Mouse (Mus musculus) C2C12 (cell line): ENCODE measurements around the gene Ptpn3. TPM values are rescaled to one million over a fixed set of nuclear protein-coding genes. Genes with fewer than 3 reads are reported as not detected.

Source experiments
- H3K27me3 ChIP-seq: one replicate; pipeline ENCODE4 v1.6.1; 2011; ENCODE audit not compliant: control insufficient read depth, insufficient read depth, insufficient read length
- H3K36me3 ChIP-seq: one replicate; pipeline ENCODE4 v1.6.1; 2011; ENCODE audit not compliant: control insufficient read depth, insufficient read depth
- H3K4me3 ChIP-seq: one replicate; pipeline ENCODE4 v1.5.1; 2011; ENCODE audit warnings: mild to moderate bottlenecking, control low read depth; ENCODE audit not compliant: poor library complexity, insufficient read depth, severe bottlenecking
- H3K79me2 ChIP-seq: one replicate; pipeline ENCODE4 v1.6.1; 2011; ENCODE audit not compliant: control insufficient read depth, insufficient read depth
- H3K79me3 ChIP-seq: one replicate; pipeline ENCODE4 v1.6.1; 2011; ENCODE audit warnings: low read depth, control low read depth
- H3ac ChIP-seq: one replicate; pipeline ENCODE3; 2011; ENCODE audit warnings: low read depth; ENCODE audit not compliant: control insufficient read depth, insufficient read length
- CEBPB ChIP-seq: IDR thresholded peaks from one replicate; pipeline ENCODE4 v1.6.1; 2011; ENCODE audit warnings: low read depth, mild to moderate bottlenecking, control low read depth, moderate library complexity
- CTCF ChIP-seq: IDR thresholded peaks from one replicate; pipeline ENCODE4 v1.5.1; 2011; ENCODE audit not compliant: control insufficient read depth, insufficient read depth, insufficient read length
- FOSL1 ChIP-seq: IDR thresholded peaks from one replicate; pipeline ENCODE4 v1.8.0; 2011; ENCODE audit warnings: mild to moderate bottlenecking, low read length; ENCODE audit not compliant: poor library complexity, insufficient read depth, severe bottlenecking
- MAX ChIP-seq: IDR thresholded peaks from one replicate; pipeline ENCODE4 v1.6.1; 2011; ENCODE audit warnings: mild to moderate bottlenecking, control low read depth
- MYOD1 ChIP-seq: IDR thresholded peaks from one replicate; pipeline ENCODE4 v1.6.1; 2011; ENCODE audit warnings: low read depth; ENCODE audit not compliant: control insufficient read depth, insufficient read length
- MYOG ChIP-seq: IDR thresholded peaks from one replicate; pipeline ENCODE4 v1.6.1; 2011; ENCODE audit not compliant: control insufficient read depth, insufficient read length; ENCODE audit errors: extremely low read depth
- USF1 ChIP-seq: IDR thresholded peaks from one replicate; pipeline ENCODE4 v1.6.1; 2011; ENCODE audit warnings: low read depth, mild to moderate bottlenecking, control low read depth, moderate library complexity
- polyA plus RNA-seq: library from polyadenylated mRNA; unstranded; fragments of >200 nt; fragmentation: generic; extraction: Trizol; gene quantifications from one replicate; pipeline ENCODE4 v1.2.1, GENCODE M21; 2012; ENCODE audit warnings: missing spikeins

Gene Ptpn3
- polyA plus RNA-seq, 1 experiment: 3.1 TPM

GRCm38 (mm10) chr4:57191543-57192283 lies 109.9 kb downstream of the Ptpn3 start:
- Histone ChIP-seq H3K4me3 (no peak overlapping the region), H3K79me3 (no peaks in the 10 kb centered on the region), H3K79me2 (no peaks in the 10 kb centered on the region), H3ac (no peak overlapping the region), H3K27me3 (no peaks in the 10 kb centered on the region), H3K36me3 (no peaks in the 10 kb centered on the region)
- no peak for TF ChIP-seq USF1
- no peak for TF ChIP-seq FOSL1
- no peak for TF ChIP-seq CEBPB
- no peak for TF ChIP-seq MAX
- TF ChIP-seq CTCF: no peak
- TF ChIP-seq MYOG: no peak
- TF ChIP-seq MYOD1: no peak

GRCm38 (mm10) chr4:57189881-57190280 lies 111.8 kb downstream of the Ptpn3 start:
- Histone ChIP-seq H3K79me2 (no peaks in the 10 kb centered on the region), H3K4me3 (no peak overlapping the region), H3K79me3 (no peaks in the 10 kb centered on the region), H3K36me3 (no peaks in the 10 kb centered on the region), H3K27me3 (no peaks in the 10 kb centered on the region), H3ac (no peak overlapping the region)
- TF ChIP-seq MYOG (no peak), FOSL1 (no peak), MAX (no peak), CEBPB (no peak), USF1 (no peak), CTCF (no peak)

- TF ChIP-seq MYOD1 (no peak), USF1 (no peak), CEBPB (no peak), MYOG (no peak), FOSL1 (no peak), MAX (no peak), CTCF (no peak)
- Histone ChIP-seq H3K79me2 (no peaks in the 10 kb centered on the region), H3ac (no peak overlapping the region), H3K36me3 (no peaks in the 10 kb centered on the region), H3K27me3 (no peaks in the 10 kb centered on the region), H3K79me3 (no peaks in the 10 kb centered on the region), H3K4me3 (no peak overlapping the region)
Observed at GRCm38 (mm10) chr4:57186035-57186434, 115.6 kb downstream of the Ptpn3 start.

GRCm38 (mm10) chr4:57185462-57185861 lies 116.2 kb downstream of the Ptpn3 start:
- no peaks in the 10 kb centered on the region for H3K27me3 ChIP-seq
- TF ChIP-seq CTCF (no peak), MAX (no peak), MYOG (no peak), CEBPB (no peak), FOSL1 (no peak), USF1 (no peak), MYOD1 (no peak)
- no peaks in the 10 kb centered on the region for H3K36me3 ChIP-seq
- H3K79me3 ChIP-seq: no peaks in the 10 kb centered on the region
- no peaks in the 10 kb centered on the region for H3K79me2 ChIP-seq
- no peak overlapping the region for H3ac ChIP-seq
- H3K4me3 ChIP-seq: no peak overlapping the region

- no peaks in the 10 kb centered on the region for H3K27me3 ChIP-seq
- no peak for TF ChIP-seq CTCF
- TF ChIP-seq MAX: no peak
- TF ChIP-seq MYOD1: peak; percentile 68
- H3K4me3 ChIP-seq: no peak overlapping the region
- H3K79me2 ChIP-seq: no peaks in the 10 kb centered on the region
- H3ac ChIP-seq: no peak overlapping the region
- H3K79me3 ChIP-seq: no peaks in the 10 kb centered on the region
- H3K36me3 ChIP-seq: no peaks in the 10 kb centered on the region
Observed at GRCm38 (mm10) chr4:57183493-57183892, 118.1 kb downstream of the Ptpn3 start.

GRCm38 (mm10) chr4:57181538-57181937 lies 120.1 kb downstream of the Ptpn3 start:
- Histone ChIP-seq H3ac (no peak overlapping the region), H3K79me2 (no peaks in the 10 kb centered on the region), H3K27me3 (no peaks in the 10 kb centered on the region), H3K4me3 (no peak overlapping the region), H3K36me3 (no peaks in the 10 kb centered on the region), H3K79me3 (no peaks in the 10 kb centered on the region)
- no peak for TF ChIP-seq CEBPB
- no peak for TF ChIP-seq MAX
- TF ChIP-seq FOSL1: no peak
